19 mouse cellular contexts compared by ENCODE assay signal in the genomic region with DNA sequence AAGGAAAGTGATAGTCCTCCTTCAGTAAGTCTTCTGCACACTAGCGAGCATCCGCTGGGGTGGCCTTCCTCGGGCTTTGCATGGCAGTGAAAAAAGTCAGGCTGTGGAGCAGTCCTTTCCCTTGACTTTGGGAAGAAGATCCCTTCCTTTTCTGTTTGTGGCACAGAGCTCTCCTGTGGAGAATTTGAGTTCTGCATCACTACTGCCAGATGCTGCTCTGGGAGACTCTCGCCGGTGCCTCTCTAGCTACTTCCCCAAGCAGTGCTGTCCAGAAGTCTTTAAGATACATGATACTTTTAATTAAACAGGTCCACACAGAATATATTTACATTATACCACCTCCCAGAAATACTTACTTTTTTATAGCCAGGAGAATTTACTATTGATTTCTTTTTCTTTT. TPM values are rescaled to one million over a fixed set of nuclear protein-coding genes. Genes with fewer than 3 reads are reported as not detected.
DNase-seq lines count a peak whose midpoint lies in the region; ATAC-seq and TF ChIP-seq lines count a peak whose summit lies in the region.
"Had no signal": no experiment of that assay in that cellular context is flagged by ENCODE, and none has a peak within 500 bp of the region (broad histone marks: within the 10 kb centered on the region; RNA-seq: fewer than 3 reads in every experiment).

No protein-coding gene starts in this region.

- no peak for TF ChIP-seq CTCF in gastrocnemius, adult 2 months (IDR thresholded peaks at IDR 0.05)
- peak; percentile 21; the same call in 1 of the 2 replicates for TF ChIP-seq CTCF in layer of hippocampus, adult 2 months (conservative IDR thresholded peaks at IDR 0.05)
- TF ChIP-seq CTCF in E14TG2a.4 (conservative IDR thresholded peaks at IDR 0.05; ENCODE audit: low read length): no peak
- TF ChIP-seq CTCF in left cerebral cortex, adult 2 months (IDR thresholded peaks at IDR 0.05): no peak; the same call in 1 of the 2 replicates

- H3K27ac ChIP-seq in gastrocnemius, adult 2 months: peak overlapping the region; percentile 64; the same call in 1 of the 2 replicates
- H3K27ac ChIP-seq in layer of hippocampus, adult 2 months: peak overlapping the region; percentile 53; the same call in 1 of the 2 replicates
- H3K27ac ChIP-seq in stomach, embryonic 14.5 days (ENCODE audit: low read length): peak overlapping the region; percentile 12; the same call in 1 of the 2 replicates
- H3K27ac ChIP-seq in left cerebral cortex, adult 2 months: no peak overlapping the region
- H3K27ac ChIP-seq: heart, embryonic 10.5 days; limb, embryonic 12.5 days; macrophage had no signal

- H3K9me3 ChIP-seq in E14TG2a.4 (ENCODE audit: low read length): no peaks in the 10 kb centered on the region
- no peaks in the 10 kb centered on the region for H3K9me3 ChIP-seq in stomach, embryonic 14.5 days (ENCODE audit: control insufficient read depth, low read depth, low read length)
- H3K9me3 ChIP-seq: heart, embryonic 10.5 days; limb, embryonic 12.5 days had no signal

- no peak for ATAC-seq in stomach, embryonic 14.5 days (ENCODE audit: insufficient number of reproducible peaks, insufficient read depth, low FRiP score, low read depth)
- ATAC-seq: liver, postnatal 0 days; Patski had no signal

- no peaks in the 10 kb centered on the region for H3K27me3 ChIP-seq in E14TG2a.4 (ENCODE audit: insufficient read depth, low read length)
- no peaks in the 10 kb centered on the region for H3K27me3 ChIP-seq in stomach, embryonic 14.5 days (ENCODE audit: control insufficient read depth, insufficient read depth, low read length)
- H3K27me3 ChIP-seq: limb, embryonic 12.5 days; Patski had no signal

- intact Hi-C loops in gastrocnemius, adult 2 months (cut with DNase I): no loop called here
- intact Hi-C loops in left cerebral cortex, adult 2 months (cut with DNase I): no loop called here

- peaks cover 74% of the 10 kb centered on the region for H3K4me1 ChIP-seq in E14TG2a.4 (replicated peaks; ENCODE audit: low read depth, low read length)
- peaks cover 38% of the 10 kb centered on the region for H3K4me1 ChIP-seq in stomach, embryonic 14.5 days (ENCODE audit: control insufficient read depth, insufficient read depth, low read length)

- H3K36me3 ChIP-seq in E14TG2a.4 (ENCODE audit: insufficient read depth, low read length): no peaks in the 10 kb centered on the region
- H3K36me3 ChIP-seq in stomach, embryonic 14.5 days (ENCODE audit: control insufficient read depth, insufficient read depth, low read length): no peaks in the 10 kb centered on the region
- H3K36me3 ChIP-seq: G1E; heart, embryonic 10.5 days; limb, embryonic 12.5 days had no signal

- 77% methylated on average over 5 of the region's 5 CpGs for WGBS in stomach, embryonic 14.5 days

- no peak overlapping the region for H3K9ac ChIP-seq in stomach, embryonic 14.5 days (replicated peaks; ENCODE audit: low read depth, low read length)
- H3K9ac ChIP-seq: limb, embryonic 12.5 days; liver, postnatal 0 days had no signal

- no peak overlapping the region for H3K4me3 ChIP-seq in gastrocnemius, adult 2 months
- H3K4me3 ChIP-seq in layer of hippocampus, adult 2 months: no peak overlapping the region
- peak overlapping the region; percentile 20; the same call in 1 of the 2 replicates for H3K4me3 ChIP-seq in E14TG2a.4 (replicated peaks; ENCODE audit: low read length)
- H3K4me3 ChIP-seq in stomach, embryonic 14.5 days (ENCODE audit: low read depth, low read length): no peak overlapping the region
- H3K4me3 ChIP-seq in left cerebral cortex, adult 2 months: no peak overlapping the region
- H3K4me3 ChIP-seq: heart, embryonic 10.5 days; limb, embryonic 12.5 days had no signal

- no peak overlapping the region for H3K4me2 ChIP-seq in stomach, embryonic 14.5 days (replicated peaks; ENCODE audit: low read depth, low read length)
- H3K4me2 ChIP-seq: limb, embryonic 12.5 days; liver, embryonic 11.5 days had no signal

- no peak for DNase-seq in gastrocnemius, adult 2 months
- DNase-seq in gastrocnemius, postnatal 4 days (ENCODE audit: low spot score in 2 of 2): no peak
- no peak for DNase-seq in layer of hippocampus, adult 2 months (ENCODE audit: low spot score in 2 of 2)
- no peak for DNase-seq in layer of hippocampus, postnatal 36 days
- no peak for DNase-seq in left cerebral cortex, adult 2 months (ENCODE audit: extremely low spot score in 1 of 2, low spot score in 2 of 2)
- DNase-seq: cerebellum, adult 11-12 months; embryo, embryonic 11 days; gastrocnemius, postnatal 36 days; kidney, adult 2 months; kidney, postnatal 14 days; liver, postnatal 0 days had no signal

RNA-seq across cellular contexts. Expression of a gene that starts 10.3 kb away (rescaled TPM):
- total RNA-seq in gastrocnemius, adult 2 months (2021): 1 to 10 TPM; 8.4 to 9.7 TPM
- total RNA-seq in gastrocnemius, postnatal 4 days (2021): 10 to 100 TPM; 27.4 to 31.3 TPM
- total RNA-seq in layer of hippocampus, adult 2 months (2021): 100 to 1,000 TPM; 209 to 210 TPM
- 100 to 1,000 TPM; 198 to 207 TPM for total RNA-seq in layer of hippocampus, postnatal 36 days (2021)
- polyA plus RNA-seq in stomach, embryonic 14.5 days (2014; fragmentation: Nextera tagmentation; extraction: Ambion mirVana): 35.7 and 36.5 TPM in 2 replicates
- total RNA-seq in left cerebral cortex, adult 2 months (2021): 100 to 1,000 TPM; 153 to 161 TPM
- polyA plus RNA-seq: G1E had no signal

Comparison
In these comparisons a context has a peak if more than half of its experiments do, and no peak if none do; other contexts are left out.
1. RNA of a gene that starts 10.3 kb away (total RNA-seq): 209 to 210 TPM in layer of hippocampus, adult 2 months, 198 to 207 TPM in layer of hippocampus, postnatal 36 days and 153 to 161 TPM in left cerebral cortex, adult 2 months; 27.4 to 31.3 TPM in gastrocnemius, postnatal 4 days and 8.4 to 9.7 TPM in gastrocnemius, adult 2 months; every median in the first group is over 4 times any median in the second.